Mouse (Mus musculus) ovary, postnatal 14 days (tissue): ENCODE measurements around the gene Ppp1r12a.
"Not testable (repeated sequence)": the region's sequence is repeated elsewhere in the genome, so short reads cannot be mapped to it uniquely, and the experiment has no call there.

Source experiments
- DNase-seq: peaks from one replicate; pipeline ENCODE4 v3.0.0; 2022; ENCODE audit warnings: low spot score

The Ppp1r12a gene

DNA sequence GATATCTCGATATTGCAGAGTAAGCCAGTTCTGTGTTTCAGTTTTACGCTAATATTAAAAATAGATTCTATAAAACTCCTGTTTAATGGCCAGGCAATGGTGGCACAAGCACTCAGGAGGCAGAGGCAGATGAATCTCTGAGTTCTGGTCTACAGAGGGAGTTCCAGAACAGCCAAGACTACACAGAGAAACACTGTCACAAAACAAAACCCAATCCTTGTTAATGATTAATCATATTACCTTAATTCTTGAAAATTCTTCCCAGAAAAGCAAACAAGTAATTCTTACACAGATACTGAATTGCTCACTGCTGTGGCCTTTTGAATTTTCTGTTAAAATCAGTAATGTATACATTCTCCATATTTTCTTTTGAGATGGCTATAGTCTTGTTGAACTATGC lies 37.0 kb downstream of the Ppp1r12a start:
- DNase-seq = no peak

DNA sequence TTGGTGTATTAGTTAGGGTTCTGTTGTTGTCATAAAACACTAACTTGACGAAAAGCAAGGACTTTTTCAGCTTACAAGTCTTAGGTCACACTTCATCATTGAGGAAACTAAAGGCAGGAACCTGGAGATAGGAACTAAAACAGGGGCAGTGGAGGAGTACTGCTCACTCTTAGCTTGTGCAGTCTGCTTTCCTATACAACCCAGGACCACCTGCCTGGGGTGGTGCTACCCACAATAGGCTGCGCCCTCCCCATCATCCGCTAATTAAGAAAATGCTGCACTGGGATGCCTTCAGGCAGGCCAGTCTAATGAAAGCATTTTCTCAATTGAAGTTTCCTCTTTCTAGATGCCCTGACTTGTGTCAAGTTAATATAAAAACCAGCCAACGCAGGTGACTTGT lies 40.1 kb downstream of the Ppp1r12a start:
- no peak for DNase-seq

DNA sequence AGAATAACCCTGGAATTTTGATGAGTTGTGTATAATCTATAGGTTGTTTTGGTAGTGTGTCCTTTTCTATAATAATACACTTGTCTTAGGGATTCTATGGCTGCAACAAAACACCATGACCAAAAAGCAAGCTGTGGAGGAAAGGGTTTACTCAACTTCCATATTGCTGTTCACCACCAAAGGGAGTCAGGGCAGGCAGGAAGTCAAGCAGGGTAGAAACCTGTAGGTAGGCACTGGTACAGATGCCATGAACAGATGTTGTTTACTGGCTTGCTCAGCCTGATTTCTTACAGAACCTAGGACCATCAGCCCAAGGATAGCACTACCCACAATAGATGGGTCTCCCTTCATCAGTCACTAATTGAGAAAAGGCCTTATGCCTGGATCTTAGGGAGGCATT lies 41.4 kb downstream of the Ppp1r12a start:
- no peak for DNase-seq

DNA sequence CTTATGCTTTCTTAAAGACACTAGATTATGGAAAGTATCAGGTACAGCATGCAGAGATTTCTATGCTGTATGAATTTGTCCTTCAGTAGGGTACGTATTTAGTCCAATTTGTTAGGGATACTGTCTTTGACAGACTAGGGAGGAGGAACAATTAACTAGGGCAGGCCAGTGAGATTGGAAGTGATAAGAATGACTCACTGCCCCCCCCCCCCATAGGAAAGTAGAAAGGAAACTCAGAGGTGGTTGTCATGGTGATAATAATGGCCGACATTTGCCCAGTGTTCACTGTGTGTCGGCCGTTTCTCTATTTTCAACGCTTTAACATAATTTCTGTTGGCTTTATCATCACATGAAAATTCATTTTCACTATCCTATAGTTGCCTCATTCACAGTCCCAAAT lies 47.4 kb downstream of the Ppp1r12a start:
- no peak for DNase-seq

DNA sequence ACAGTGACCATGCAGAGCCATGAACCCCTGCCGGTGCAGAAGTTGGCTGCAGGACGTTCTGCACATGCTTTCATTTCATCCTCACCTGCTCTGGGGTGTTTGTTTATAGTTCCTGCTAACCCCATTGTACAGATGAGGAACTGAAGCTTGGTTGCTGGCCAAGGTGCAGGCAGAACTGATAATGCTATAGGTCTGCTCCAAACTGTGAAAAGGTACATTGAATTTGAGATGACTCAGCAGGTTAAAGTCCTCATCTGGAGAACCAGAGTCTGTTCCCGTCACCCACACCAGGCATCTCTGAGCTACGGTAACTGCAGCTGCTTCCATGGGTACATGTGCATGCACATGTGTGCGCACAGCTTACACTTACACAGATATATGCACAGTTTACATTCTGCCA lies 62.4 kb downstream of the Ppp1r12a start:
- no peak for DNase-seq

DNA sequence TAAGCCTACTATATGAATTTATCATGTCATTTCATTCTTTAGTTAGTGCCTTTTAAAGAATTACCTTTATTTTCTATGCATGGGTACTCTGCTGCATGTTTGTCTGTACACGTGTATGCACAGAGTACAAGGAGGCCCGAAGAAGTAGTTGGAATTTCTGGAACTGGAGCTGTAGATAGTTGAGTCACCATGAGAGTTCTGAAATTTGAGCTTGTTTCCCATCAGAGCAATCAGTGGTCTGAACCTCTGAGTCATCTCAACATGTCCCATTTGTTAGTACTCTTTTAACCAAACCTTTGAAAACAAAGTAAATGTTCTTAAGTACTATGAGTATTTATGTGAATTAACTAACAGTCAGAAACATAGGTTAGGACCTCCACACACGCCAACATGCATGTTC lies 75.1 kb downstream of the Ppp1r12a start:
- DNase-seq = no peak

DNA sequence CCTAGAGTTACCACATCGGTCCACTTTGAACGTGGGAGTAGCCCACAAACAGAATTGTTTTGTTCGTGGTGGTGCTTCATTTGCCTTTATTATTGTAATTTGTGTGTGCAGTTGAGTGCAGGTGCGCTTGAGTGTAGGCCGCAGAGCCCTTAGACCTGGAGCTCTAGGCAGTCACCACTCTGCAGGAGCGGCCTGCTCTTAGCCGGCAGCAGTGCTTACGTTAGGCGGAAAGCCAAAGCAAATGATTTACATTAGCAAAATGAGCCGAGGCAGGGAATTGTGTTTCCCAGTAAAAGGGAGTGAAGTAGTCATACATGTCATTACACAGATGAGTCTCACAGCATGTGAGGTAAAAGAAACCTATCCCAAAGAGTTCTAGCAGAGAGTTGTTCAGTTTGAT lies 77.1 kb downstream of the Ppp1r12a start:
- DNase-seq = no peak

DNA sequence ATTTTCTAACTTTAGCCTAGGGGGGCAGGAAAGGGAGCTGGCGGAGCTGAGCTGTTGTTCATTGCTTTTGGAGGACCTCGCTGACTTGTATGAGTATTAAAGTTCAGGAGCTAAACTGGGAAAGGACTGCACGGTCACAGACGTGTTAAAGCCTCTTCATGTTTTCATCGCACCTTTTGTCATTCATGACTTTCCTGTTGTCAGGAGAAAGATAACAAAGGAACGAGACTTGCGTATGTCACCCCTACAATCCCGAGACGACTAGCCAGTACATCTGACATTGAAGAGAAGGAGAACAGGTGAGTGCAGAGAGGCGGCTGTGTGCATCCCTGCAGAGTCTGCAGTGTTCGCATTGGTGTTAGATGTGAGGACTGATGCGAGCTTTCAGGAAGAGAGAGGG lies 88.7 kb downstream of the Ppp1r12a start:
- no peak for DNase-seq

DNA sequence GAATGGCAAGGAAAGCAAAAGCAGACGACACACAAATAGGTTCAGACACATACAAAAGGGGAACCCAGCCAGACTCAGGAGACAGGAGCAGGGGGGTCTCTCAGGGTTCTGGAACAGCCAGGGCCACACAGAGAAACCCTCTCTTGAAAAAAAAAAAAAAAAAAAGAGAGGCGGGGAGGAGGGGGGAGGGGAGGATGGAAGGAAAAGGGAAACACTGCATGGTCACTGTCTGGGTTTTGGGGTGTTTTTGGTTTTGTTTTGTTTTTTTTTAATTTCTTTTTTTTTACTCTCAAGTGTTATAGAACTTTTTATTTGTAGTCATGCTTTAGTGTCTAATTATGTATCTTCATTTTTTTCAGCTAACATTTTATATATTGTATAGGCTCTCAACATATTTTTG lies 89.2 kb downstream of the Ppp1r12a start:
- no peak for DNase-seq

DNA sequence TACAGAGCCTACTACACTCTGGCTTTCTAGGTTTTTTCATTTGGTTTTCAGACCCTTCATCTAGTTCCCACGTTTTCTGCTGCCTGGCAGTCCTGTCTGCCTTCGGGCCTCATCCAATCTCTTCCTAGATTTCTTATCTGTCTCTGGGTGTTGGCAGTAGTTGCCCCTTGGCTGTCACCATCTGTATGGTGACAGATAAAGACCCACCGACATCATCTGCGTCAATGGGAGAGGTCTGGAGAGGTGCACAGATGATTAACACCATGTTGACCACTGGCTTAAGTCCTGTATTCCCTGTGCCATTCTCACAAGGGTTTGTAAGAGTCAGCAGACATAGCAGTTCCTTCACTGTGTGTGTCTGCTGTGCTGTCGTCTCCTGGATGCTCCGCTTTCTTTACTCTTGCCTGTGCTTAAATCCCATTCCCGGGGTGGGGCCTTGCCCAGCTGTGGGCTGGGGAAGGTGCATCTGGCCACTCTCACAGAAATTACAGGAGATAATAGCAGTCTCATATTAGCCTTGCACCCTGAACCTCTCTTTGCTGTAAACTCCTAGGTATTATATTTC lies 93.9 kb downstream of the Ppp1r12a start:
- DNase-seq = no peak

DNA sequence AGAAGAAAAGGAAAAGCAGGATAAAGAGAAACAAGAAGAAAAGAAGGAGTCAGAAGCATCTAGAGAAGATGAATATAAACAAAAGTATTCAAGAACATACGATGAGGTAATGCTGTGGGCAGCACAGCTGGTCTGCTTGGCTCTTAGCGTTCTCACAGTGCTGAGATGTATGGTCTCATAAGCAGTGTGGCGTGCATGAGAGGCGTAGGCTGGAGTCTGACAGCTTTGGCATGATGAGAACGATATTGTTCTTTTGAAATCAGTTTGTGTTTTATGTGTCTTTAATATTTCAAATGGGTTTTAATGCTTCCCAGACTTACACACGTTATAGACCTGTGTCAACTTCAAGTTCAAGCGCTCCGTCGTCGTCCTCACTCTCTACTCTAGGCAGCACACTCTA lies 98.9 kb downstream of the Ppp1r12a start:
- no peak for DNase-seq

DNA sequence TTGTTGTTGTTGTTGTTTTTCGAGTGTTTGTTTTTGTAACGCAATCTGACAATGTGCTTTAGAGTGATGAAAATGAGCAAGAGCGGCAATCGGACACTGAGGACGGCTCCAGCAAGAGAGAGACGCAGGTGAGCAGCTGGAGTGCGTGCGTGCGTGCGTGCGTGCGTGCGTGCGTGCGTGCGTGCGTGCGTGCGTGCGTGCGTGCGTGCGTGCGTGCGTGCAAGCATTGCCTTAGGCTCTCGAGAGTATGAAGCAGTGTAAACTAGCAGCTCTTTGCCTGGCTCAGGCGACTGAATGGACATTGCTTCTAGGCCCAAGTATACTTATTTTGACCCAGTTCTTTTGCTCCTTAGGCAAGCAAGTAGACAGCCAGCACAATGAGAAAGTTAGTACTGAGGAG lies 102.6 kb downstream of the Ppp1r12a start:
- DNase-seq = no peak

DNA sequence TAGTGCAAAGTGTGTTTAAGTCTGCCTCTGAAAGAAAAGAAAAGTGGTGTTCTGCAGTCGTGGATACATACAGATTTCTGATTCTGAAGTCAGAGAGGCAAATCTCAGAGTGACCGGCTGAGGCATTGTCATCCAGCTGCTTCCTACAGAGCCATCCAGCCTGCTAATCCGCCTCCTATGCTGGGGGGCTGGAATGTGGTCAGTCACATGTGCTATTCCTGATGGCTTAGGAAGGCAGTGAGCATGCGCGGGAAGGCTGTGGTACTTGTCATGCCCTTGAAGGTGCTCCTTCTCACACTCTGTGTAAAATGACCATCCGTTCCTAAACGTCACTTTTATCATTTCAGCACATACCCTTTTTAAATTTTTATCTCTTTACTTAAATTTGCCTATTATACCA lies 109.2 kb downstream of the Ppp1r12a start:
- no peak for DNase-seq

DNA sequence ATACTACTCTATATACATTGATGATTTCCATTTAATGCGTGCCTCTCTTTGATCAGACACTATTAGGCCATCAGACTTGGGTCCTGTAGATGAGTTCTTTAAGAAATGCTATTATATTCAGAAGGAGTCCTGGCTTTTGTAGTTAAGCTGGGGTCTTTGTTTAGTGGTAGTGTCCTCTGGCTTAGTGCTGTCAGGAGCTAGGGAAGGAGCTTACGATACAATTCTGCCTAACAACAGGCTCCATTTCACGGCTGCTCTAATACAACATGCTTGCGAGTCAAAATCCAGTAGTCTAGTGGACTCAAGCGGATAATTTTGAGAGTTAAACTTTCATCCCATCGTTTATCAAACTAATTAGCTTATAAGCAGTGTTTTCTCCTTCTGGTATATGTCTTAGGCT lies 114.7 kb downstream of the Ppp1r12a start:
- DNase-seq = no peak

DNA sequence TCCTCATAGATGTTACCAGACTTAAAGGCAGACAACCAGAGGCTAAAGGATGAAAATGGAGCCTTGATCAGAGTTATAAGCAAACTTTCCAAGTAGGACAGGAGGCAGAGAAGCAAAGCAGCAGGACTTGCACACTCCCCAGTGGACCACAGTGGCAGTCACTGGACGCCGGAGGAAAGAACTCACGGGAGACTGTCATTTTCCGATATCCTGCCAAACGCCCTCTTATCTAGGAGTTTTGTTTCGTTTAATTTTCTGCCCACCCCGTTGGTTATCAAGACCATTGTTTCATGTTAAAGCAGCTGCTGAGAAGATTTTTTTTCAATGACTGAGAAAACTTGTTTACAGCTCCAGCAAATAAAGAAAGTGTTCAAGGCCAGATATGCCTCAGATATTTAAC lies 115.2 kb downstream of the Ppp1r12a start:
- DNase-seq = no peak

DNA sequence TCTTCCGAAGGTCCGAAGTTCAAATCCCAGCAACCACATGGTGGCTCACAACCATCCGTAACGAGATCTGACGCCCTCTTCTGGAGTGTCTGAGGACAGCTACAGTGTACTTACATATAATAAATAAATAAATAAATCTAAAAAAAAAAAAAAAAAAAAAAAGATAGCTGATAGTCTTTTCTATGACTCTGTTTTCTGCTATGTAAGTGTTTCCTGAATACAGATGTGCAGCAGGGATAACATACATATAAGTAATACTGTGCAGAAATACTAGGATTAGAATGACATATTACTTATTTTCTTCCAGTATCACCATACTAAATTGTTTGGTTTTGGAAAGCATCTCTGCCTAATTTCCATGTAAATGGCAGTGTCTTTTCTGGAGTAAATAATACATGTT lies 119.1 kb downstream of the Ppp1r12a start:
- DNase-seq = not testable (repeated sequence)

DNA sequence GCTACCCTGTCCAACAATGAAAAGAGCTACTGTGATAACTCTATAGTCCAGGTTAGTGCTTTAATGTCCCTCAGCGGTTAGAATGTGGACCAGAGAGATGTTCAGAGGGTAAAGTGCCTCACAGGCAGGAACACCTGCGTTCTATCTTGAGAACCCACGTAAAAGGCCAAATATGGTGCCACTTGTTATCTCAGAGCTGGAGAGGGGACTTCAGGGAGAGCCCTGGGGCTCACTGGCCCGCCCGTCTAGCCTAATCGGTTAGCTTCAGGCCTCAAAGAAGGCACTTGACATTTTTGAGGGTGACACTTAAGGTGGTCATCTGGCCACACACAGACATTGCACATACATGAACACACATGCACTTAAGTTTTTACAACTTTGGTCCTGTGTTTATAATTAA lies 120.4 kb downstream of the Ppp1r12a start:
- DNase-seq = no peak

DNA sequence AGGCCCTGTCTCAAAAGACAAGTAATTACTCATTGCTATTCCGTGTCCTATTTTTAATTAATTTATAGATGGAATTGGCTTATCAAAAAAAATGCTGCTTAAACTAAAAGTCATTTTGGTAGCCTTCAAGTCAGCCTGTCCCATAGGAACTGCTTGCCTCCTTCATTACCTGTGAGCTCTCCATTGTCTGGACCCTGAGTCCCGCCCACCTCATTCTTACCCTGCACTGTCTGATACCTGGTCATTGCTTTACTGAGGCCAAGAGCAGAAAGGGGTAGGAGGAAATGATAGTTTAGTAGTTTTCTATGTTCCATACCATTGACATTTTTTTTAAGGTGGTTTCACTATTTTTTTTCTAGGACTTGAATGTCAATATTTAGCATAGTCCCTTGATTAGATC lies 121.4 kb downstream of the Ppp1r12a start:
- DNase-seq = no peak

DNA sequence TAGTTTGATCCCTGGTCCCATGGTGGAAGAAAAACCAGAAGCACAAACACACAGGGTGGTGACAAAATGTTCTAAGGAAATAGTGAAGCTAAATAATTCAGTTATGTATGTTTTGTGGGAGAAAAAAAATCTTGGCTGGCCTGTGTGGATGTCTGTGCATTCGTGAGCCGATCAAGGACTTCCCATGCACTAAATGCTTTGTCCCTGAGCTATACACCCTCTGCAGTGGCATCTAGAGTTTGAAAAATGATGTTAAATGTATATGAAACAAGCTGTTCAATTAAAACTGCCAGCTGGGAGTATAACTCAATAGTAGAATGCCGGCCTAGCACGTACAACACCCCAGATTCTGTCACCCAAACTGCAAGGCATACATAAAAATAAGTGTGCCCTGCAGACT lies 121.8 kb downstream of the Ppp1r12a start:
- DNase-seq = no peak

DNA sequence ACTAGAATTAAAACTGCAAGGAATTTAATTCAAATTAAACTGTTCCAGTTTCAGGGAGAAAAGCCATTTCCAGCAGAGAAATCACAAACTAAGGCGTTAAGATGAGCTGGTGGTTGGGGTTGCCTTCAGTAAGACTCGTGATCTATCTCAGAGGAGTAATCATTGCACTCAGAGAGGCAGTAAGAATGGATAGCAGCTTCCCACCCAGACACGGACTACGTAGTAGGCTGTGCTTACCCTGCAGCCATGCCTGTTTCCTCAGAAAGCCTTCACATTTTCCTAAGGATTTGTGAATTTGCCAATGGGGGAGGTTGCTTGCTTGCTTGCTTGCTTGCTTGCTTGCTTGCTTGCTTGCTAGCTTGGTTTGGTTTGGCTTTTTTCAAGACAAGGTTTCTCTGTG lies 122.5 kb downstream of the Ppp1r12a start:
- DNase-seq = no peak

DNA sequence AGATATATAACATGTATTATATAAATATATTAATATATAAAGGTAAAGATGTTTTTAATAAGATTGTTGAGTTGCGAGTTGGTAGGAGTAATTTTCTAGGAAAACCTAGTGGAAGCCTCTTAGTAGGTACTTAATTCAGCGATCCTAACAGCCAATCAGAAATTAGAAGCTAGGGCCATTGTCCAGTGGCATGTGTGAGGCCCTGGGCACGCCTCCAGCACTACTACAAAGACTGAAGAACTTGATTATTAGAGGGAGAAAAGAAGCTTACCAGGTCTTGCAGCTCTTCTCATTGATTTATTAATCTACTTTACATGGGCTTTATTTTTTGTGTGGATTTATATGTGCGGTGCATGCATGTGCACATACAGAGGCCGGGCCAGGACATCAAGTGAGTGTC lies 123.0 kb downstream of the Ppp1r12a start:
- no peak for DNase-seq

DNA sequence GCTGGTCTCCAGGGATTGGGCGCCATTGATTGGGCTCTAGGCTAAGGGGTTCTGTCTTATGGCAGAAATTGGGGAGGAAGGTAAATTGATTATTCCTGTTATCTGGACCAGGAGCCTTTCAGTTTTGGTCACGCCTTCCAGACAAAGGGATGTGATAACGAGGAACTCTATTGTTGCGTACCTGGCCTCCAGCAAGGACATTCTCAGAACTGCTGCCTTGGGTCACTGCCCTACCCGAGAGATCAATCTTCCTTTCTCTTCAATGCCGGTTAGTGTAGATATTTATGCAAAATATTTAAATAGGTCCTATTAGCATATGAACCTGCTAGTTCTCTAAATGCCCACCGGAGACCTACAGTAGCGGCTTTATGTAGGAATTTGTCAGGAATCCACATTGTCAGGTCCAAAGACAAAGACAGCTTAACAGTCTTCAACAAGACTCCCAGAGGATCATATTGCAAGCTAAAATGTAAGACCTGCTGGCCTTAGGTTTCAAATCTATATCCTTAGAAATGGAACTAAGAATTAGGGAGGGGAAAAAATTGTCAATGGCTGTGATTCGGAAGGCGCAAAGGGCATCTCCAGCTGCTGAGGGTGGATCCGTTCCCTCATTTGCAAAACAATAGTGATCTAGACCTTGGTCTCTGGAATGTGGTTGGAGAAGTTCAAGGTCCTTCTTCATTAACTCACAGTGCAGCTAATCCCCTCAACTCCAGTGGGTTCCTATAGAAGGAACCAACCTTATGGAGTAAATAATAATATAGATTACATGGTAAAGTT lies 124.9 kb downstream of the Ppp1r12a start:
- DNase-seq = no peak

DNA sequence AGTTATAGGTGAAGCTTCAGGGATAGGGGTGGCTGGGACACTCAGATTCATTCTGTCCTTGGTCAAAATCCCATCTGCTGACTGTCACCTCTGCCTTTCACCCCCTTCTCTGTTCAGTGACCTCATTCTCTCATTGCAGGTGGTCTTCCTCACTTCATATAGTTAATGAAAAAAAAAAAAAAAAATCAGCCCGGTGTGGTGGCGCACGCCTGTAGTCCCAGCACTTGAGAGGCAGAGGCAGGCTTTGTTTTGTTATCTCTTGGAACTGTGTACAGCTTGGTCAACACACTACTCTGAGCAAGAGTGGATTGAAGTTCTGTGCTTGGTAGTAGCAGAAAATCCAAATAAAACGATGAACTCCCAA lies 125.4 kb downstream of the Ppp1r12a start:
- no peak for DNase-seq

DNA sequence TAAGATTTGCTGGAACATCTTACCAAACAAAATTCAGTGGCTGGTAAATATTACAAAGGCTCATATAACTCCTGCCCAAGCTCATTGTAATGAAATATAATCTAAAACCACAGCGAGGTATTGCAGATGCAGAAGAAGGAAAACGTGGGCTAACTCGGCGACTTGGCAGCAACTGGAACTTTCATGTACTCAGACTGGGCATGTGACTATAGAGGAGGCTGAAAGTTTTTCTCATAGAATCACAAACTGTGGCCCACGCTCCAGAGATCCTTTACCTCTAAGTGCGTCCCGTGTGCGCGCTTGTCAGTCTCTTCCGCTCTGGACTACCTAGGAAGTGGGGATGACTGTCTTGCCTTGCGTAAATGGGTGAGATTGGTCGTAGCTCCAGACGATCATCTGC lies 128.1 kb downstream of the Ppp1r12a start:
- DNase-seq = no peak
